Mouse (Mus musculus) stomach, embryonic 15.5 days (tissue): ENCODE measurements around the gene Myrf. TPM values are rescaled to one million over a fixed set of nuclear protein-coding genes. Genes with fewer than 3 reads are reported as not detected.

Experiments used
- ATAC-seq: fragments of 200-750 bp; cut with Nextera tagmentation; 2 replicates; pipeline ENCODE4 v1.8.0; 2017; ENCODE audit warnings: low read depth, moderate number of reproducible peaks, moderate TSS enrichment; ENCODE audit not compliant: insufficient read depth, low FRiP score
- H3K27ac ChIP-seq: fragments of 300-500 bp; sonication (generic); 2 replicates; pipeline ENCODE4 v1.5.1; 2015; ENCODE audit warnings: mild to moderate bottlenecking, inconsistent platforms
- H3K27me3 ChIP-seq: fragments of 300-500 bp; sonication (generic); replicated peaks from 2 replicates; pipeline ENCODE4 v1.6.1; 2015; ENCODE audit warnings: inconsistent platforms
- H3K36me3 ChIP-seq: fragments of 300-500 bp; sonication (generic); 2 replicates; pipeline ENCODE4 v1.6.1; 2015; ENCODE audit warnings: inconsistent platforms
- H3K4me1 ChIP-seq: fragments of 300-500 bp; sonication (generic); 2 replicates; pipeline ENCODE4 v1.6.1; 2015; ENCODE audit warnings: inconsistent platforms
- H3K4me2 ChIP-seq: fragments of 300-500 bp; sonication (generic); 2 replicates; pipeline ENCODE4 v1.6.1; 2015; ENCODE audit warnings: mild to moderate bottlenecking, inconsistent platforms
- H3K4me3 ChIP-seq: fragments of 300-500 bp; sonication (generic); replicated peaks from 2 replicates; pipeline ENCODE4 v1.5.1; 2015; ENCODE audit warnings: inconsistent platforms
- H3K9ac ChIP-seq: fragments of 300-500 bp; sonication (generic); 2 replicates; pipeline ENCODE4 v1.6.1; 2015; ENCODE audit warnings: inconsistent platforms
- H3K9me3 ChIP-seq: fragments of 300-500 bp; sonication (generic); 2 replicates; pipeline ENCODE4 v1.6.1; 2016; ENCODE audit warnings: inconsistent platforms
- WGBS: fragments of 180-500 bp; shearing (Covaris S2); methylation state at CpG from one replicate; pipeline ENCODE4 v1.1.7; 2015; 5-methylcytosine and 5-hydroxymethylcytosine counted together
- polyA plus RNA-seq: library from polyadenylated mRNA; unstranded; fragments of >200 nt; fragmentation: Nextera tagmentation; extraction: Ambion mirVana; gene quantifications from 2 replicates; pipeline ENCODE4 v1.2.1, GENCODE M21; 2015

Myrf gene
- polyA plus RNA-seq, result 17.5 and 17.8 TPM in 2 replicates

DNA sequence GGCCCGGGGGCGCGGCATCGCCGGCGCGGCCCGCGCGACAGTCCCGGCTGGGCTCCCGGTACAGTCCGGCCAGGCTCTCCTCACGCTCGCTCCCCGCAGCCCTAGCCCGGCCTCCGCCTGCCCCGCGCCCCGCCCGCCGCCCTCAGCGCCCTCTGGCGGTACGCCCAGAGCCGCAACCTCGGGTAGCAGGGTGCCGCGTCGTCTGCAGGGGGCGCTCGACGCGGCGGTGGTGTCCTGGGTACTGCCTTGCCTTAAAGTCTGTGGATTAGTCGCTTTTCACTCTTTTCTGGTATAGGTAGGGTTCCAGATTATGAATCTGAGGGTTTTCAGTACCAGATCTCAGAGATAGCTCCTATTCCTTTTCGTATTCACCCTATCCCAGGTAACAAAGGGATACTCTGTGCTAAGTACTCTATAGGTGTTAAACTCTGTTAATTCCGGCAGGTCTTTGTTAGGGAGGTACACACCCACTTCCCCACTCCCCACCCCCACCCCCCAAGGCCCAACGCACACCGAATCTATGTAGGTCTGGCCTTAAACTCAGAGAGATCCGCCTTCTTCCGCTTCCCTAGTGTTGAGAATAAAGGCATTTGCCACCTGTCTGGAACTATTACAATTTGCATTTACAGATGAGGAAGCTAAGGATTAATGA, at the start of gene Myrf:
Gene Myrf (minus strand): TSS at position 95 of the 652 bp plus-strand sequence.
- Histone ChIP-seq H3K9ac (peak within 1 kb of the TSS; percentile 49), H3K4me3 (peak within 1 kb of the TSS; percentile 56), H3K27ac (peak within 1 kb of the TSS; percentile 62), H3K4me2 (peak within 1 kb of the TSS; percentile 90), H3K9me3 (no peaks in the 10 kb centered on the region), H3K36me3 (no peaks in the 10 kb centered on the region), H3K27me3 (no peaks in the 10 kb centered on the region), H3K4me1 (peaks cover 26% of the 10 kb centered on the region)
- 6% methylated on average over 43 of the region's 43 CpGs for WGBS
- ATAC-seq, result peak; percentile 85

DNA sequence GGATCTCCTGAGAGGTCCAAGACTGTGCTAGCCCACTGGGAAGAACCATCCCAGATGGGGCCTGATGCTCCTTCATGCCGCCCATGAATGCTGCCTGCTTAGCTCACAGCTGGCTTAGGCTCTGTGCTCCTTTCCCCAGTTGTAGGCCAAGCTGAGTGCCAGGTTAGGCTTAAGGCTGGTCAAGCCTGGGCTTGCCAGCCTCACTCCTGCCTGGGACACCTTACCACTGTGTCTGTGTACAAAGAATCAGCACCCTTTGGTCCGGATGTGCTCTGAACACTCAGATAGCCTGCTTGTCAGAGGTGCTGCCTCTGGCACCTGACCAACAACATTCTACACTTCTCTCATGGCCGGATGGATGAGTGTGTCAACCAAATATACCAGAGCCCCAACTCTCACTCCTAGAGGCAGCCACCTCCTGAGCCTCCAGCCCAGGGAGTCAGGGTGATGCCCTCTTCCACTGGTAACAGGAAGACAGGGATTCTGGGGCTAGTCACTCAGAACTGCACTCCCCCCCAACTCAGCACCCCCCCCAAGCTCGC, 49.1 kb upstream of the Myrf start:
- Histone ChIP-seq H3K27me3 (no peaks in the 10 kb centered on the region), H3K4me2 (no peak overlapping the region), H3K9ac (no peak overlapping the region), H3K27ac (peak overlapping the region; percentile 32; the same call in 1 of the 2 replicates), H3K4me1 (peaks cover 60% of the 10 kb centered on the region), H3K36me3 (no peaks in the 10 kb centered on the region), H3K9me3 (no peaks in the 10 kb centered on the region), H3K4me3 (no peak overlapping the region)
- no peak for ATAC-seq
- 61% methylated on average over 4 of the region's 4 CpGs for WGBS

DNA sequence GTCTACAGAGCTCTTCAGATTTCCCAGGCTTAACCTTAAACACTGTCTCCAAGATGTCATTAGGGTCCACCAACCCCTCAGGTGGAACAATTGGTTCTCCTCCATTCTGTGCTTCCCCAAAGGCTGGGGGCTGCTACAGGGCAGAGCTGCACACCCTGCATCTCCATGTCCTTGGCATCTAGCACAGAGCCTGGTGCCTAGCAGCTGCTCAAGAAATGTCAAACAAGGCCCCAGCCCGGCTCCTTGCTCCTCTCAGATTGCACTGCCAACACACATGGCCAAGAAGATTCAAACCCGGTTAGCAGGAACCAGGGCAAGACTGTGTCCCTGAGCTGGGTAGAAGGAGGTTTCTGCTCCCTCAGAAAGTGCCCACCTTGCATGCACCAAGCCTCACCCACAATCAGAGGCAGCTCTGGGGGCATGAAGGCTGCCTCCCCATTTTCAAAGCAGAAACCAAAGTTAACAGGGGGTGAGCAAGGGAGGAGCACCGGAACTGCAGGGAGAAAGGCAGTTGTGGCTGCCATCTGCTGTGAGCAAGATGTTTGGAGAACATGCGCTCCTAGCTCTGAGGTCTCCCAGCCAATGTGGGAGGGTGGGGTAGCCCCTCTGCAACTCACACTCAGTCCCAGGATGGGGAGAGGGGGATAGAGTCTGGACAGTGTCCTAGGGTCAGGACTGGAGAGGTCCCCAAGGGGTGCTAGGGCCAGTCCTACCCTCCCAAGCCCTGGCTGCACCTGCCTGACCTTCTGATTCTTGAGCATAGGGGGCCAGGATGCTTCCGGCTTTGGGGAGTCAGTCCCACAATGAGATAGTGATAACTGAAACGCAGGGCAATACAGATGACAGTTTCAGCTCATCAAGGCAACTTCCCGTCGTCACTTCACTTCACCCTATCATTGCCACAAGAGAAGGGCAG, 47.8 kb upstream of the Myrf start:
- WGBS, result 75% methylated on average over 8 of the region's 8 CpGs
- Histone ChIP-seq H3K9ac (no peak overlapping the region), H3K4me2 (no peak overlapping the region), H3K9me3 (no peaks in the 10 kb centered on the region), H3K4me3 (no peak overlapping the region), H3K27ac (0 out of 2 replicates have a peak overlapping the region, but pooled peaks have one; percentile 3), H3K27me3 (no peaks in the 10 kb centered on the region), H3K4me1 (peaks cover 54% of the 10 kb centered on the region), H3K36me3 (no peaks in the 10 kb centered on the region)
- ATAC-seq, result no peak

DNA sequence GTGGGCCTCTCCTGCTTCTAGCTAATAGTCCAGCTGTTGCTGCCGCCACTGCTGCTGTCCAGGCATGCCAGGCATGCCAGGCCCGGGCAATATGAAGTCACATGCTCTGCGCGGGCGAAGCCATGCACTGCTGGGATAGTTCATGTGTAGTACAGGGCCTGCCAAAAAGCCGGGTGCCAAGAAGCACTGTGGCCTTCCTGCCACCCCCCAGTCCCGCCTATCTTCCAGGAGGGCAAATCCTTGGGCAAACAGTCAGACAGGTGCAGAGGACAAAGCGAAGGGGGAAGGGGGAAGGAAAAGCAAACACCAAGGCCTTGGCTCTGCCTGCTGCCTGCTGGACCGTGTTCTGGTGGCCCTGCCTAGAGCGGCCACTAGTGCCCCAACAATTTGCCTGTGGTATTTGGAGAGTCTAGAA, 45.9 kb upstream of the Myrf start:
- no peak overlapping the region for H3K4me3 ChIP-seq
- WGBS, result 65% methylated on average over 10 of the region's 10 CpGs
- ATAC-seq, result peak; percentile 56
- H3K4me1 ChIP-seq, result peaks cover 42% of the 10 kb centered on the region
- no peaks in the 10 kb centered on the region for H3K9me3 ChIP-seq
- H3K27me3 ChIP-seq, result no peaks in the 10 kb centered on the region
- no peak overlapping the region for H3K4me2 ChIP-seq
- H3K36me3 ChIP-seq, result no peaks in the 10 kb centered on the region
- no peak overlapping the region for H3K9ac ChIP-seq
- peak overlapping the region; percentile 71 for H3K27ac ChIP-seq

DNA sequence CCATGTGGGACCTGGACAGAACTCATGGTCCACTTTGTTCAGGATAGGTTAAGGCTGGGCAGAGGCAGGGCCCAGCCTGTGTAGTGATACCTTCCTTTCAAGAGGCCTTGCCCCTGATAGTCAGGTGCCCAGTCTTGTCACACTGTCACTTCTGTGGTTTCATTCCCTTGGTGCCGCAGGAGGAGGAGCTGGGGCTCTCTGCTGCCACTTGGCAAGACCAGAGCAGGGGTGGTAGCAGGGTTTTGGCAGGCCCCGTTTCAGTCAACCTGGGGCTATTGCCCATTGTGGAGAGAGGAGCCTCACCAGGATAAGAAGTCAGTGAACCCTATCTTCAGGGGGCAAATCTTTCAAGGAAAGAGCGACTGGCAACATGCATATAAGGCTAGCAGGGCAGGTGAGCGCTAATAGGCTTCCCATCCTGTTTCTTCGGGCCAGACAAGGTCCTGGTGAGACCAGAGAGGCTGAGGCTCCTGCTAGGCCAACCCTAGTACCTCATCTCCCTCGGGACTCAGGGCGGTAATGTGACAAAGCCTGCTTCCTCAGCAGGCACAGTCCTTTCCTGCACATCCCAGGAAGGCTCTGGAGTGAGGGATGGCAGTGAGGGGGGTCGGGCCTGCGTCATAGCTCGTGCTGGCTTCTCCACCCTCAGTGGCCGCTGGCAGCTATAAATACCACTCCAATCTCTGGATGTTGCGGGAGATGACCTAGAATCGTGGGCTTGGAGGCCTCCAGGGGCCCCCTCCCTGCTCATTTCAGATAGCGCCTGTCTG, 40.4 kb upstream of the Myrf start:
- no peak for ATAC-seq
- H3K9ac ChIP-seq, result no peak overlapping the region
- H3K4me2 ChIP-seq, result no peak overlapping the region
- WGBS, result 63% methylated on average over 14 of the region's 14 CpGs
- H3K4me1 ChIP-seq, result peaks cover 41% of the 10 kb centered on the region
- H3K36me3 ChIP-seq, result no peaks in the 10 kb centered on the region
- H3K27ac ChIP-seq, result no peak overlapping the region
- H3K4me3 ChIP-seq, result no peak overlapping the region
- H3K27me3 ChIP-seq, result no peaks in the 10 kb centered on the region
- no peaks in the 10 kb centered on the region for H3K9me3 ChIP-seq

DNA sequence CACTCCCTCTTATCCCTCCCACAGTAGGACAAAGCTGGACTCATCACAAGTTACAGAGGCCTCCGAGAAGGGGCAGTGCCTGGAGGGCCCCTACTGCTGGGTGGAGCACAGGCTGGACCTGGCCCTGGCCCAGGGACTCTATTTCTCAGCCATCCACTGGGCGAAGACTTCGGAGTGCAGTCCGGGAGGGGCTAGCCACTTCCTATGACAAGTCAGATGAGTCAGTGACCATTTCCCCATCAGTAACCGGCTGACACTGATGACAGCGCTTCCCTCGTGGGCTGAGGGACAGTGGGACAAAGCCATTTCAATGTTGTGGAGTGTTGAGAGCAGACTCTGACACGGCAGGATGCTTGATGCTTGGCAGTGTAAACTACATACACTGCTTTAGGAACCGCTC, 39.1 kb upstream of the Myrf start:
- H3K9ac ChIP-seq, result no peak overlapping the region
- H3K36me3 ChIP-seq, result no peaks in the 10 kb centered on the region
- H3K4me1 ChIP-seq, result peaks cover 40% of the 10 kb centered on the region
- H3K27ac ChIP-seq, result no peak overlapping the region
- H3K4me3 ChIP-seq, result no peak overlapping the region
- no peak for ATAC-seq
- H3K27me3 ChIP-seq, result no peaks in the 10 kb centered on the region
- H3K4me2 ChIP-seq, result no peak overlapping the region
- no peaks in the 10 kb centered on the region for H3K9me3 ChIP-seq
- whole genome bisulfite sequencing, result 75% methylated on average over 9 of the region's 9 CpGs

DNA sequence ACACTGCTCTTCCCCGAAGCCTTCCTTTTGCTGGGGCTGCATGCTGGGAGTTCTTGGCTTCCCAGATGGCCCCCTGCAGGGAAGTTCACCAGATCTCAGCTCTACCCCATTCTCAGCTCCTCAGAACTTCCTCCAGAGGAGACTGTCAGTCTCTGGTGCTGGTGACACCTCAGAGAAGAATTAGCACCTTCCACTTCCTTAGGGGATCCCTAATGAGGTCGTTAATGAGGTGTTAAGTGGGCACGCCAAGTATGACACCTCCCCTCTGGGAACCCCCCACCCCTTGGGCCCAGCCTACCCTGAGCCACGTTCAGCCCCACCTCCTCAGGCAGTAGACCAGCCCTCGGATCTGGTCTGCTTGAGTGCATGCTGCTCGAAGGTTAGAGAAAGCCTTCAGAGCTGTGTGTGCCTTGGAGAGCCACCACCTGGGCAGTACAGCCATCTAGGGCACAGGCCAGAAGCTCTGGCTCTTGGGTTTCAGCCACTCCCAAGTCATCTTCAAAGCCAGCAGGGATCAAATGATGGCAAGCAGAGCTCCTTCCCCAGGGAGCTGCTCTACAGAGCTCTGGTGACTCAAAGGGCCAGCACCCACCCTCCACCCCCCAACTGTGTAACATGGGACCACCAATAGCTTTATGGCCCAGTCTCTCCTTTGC, 38.2 kb upstream of the Myrf start:
- Histone ChIP-seq H3K9me3 (no peaks in the 10 kb centered on the region), H3K4me2 (no peak overlapping the region; the same call in 1 of the 2 replicates), H3K4me3 (no peak overlapping the region), H3K4me1 (peaks cover 45% of the 10 kb centered on the region), H3K36me3 (no peaks in the 10 kb centered on the region), H3K9ac (no peak overlapping the region), H3K27me3 (no peaks in the 10 kb centered on the region), H3K27ac (peak overlapping the region; percentile 93)
- ATAC-seq, result no peak
- WGBS, result 34% methylated on average over 6 of the region's 6 CpGs

DNA sequence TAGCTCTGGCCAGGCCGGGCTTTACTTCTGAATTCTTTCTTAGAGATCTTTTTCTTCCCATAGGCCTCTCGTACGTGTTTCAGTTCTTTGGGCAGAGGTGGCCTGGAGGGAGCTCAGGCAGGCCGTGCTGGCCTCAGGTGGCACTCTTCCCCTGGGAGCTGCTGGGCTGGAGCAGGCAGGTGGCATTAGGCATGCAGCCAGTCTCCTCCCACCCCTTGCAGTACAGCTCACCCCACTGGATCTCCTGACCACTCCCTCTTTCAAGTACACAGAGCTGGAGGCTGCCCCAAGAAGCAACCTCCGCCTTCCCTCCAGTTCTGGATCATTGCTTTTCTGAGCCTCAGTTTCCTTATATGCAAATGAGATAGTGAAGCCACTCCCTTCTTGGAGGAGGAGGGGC, 37.2 kb upstream of the Myrf start:
- WGBS, result 42% methylated on average over 5 of the region's 5 CpGs
- H3K9ac ChIP-seq, result no peak overlapping the region
- peak; percentile 92 for ATAC-seq
- no peaks in the 10 kb centered on the region for H3K9me3 ChIP-seq
- H3K27me3 ChIP-seq, result no peaks in the 10 kb centered on the region
- H3K36me3 ChIP-seq, result no peaks in the 10 kb centered on the region
- peaks cover 53% of the 10 kb centered on the region for H3K4me1 ChIP-seq
- peak overlapping the region; percentile 40 for H3K4me2 ChIP-seq
- no peak overlapping the region for H3K4me3 ChIP-seq
- peak overlapping the region; percentile 93 for H3K27ac ChIP-seq

DNA sequence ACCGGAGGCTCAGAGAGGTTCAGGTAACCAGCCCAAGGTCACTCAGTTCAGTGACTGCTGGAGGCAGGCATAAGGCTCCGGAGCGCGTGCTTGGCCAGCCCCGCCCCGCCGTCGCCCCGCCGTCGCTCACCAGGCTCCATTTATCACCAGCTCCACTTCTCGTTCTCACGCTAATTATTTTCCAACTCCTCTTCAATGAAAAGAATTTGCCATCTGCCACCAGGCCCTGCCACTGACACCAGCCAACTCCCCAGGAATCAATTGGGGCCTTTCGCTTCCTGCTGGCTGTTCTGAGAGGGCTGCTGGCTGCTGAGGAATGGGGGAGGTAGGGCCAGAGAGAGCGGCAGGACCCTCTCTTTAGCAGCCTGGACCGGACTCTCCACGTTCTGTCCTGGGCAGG, 36.8 kb upstream of the Myrf start:
- H3K27ac ChIP-seq, result peak overlapping the region; percentile 93
- ATAC-seq, result peak; percentile 32; the same call in 1 of the 2 replicates
- no peaks in the 10 kb centered on the region for H3K36me3 ChIP-seq
- WGBS, result 21% methylated on average over 17 of the region's 17 CpGs
- peak overlapping the region; percentile 22; the same call in 1 of the 2 replicates for H3K9ac ChIP-seq
- H3K4me1 ChIP-seq, result peaks cover 57% of the 10 kb centered on the region
- no peak overlapping the region for H3K4me3 ChIP-seq
- no peaks in the 10 kb centered on the region for H3K9me3 ChIP-seq
- H3K4me2 ChIP-seq, result peak overlapping the region; percentile 40
- H3K27me3 ChIP-seq, result no peaks in the 10 kb centered on the region

DNA sequence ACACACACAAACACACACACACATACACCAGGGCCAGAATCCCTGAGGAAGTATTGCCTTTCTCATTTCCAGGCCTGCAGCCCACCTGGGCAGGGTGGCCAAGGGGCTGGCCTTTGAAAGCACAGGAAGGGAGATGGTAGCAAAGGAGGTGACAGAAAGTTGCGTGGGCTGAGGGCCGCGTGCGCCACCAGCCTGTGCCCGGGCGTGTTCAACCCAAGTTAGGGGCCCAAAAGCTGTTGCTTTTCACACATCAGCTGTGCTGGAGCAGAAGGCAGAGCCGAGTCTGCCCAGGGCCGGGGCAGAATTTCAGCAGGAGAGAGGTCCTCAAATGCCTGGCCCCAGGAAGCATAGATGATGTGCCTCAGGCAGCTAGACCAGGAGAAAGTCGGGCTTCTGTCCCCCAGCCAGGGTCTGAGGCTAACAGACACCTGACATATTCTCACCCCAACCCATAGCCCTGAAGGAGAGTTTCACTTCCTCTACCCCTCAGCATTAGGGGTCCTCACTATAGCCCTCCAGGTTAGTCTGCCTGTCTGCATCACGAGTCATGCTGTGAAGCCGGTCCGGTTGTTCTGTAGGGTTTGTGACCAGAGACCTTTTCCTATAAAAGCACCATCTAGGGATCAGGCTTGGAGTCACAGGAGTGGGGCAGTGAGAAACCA, 36.1 kb upstream of the Myrf start:
- peak overlapping the region; percentile 93 for H3K27ac ChIP-seq
- peak overlapping the region; percentile 40; the same call in 1 of the 2 replicates for H3K4me2 ChIP-seq
- 64% methylated on average over 12 of the region's 12 CpGs for WGBS
- no peak overlapping the region for H3K4me3 ChIP-seq
- H3K9ac ChIP-seq, result no peak overlapping the region
- H3K4me1 ChIP-seq, result peaks cover 60% of the 10 kb centered on the region
- no peak for ATAC-seq
- H3K36me3 ChIP-seq, result no peaks in the 10 kb centered on the region
- H3K9me3 ChIP-seq, result no peaks in the 10 kb centered on the region
- no peaks in the 10 kb centered on the region for H3K27me3 ChIP-seq

DNA sequence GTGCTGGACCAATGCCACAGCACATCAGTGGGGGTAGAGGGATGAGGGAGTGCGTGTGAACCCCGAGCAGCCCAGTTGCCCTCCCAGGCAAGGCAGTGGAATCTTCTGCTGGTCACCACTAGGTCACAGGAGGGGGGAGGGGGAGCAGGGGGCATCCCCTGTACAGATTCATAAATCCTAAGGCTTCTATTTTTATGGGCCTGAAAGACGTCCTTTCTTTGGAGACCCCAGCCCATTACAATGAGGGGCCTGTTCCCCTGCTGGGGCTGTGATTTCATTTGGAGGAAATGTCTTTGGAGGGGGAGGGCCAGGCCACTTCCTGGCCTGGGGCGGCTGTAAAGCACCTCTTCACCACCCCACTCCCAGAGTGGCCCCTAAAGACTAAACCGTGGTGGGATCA, 33.5 kb upstream of the Myrf start:
- H3K9ac ChIP-seq, result no peak overlapping the region
- no peak overlapping the region for H3K27ac ChIP-seq
- H3K4me2 ChIP-seq, result no peak overlapping the region
- H3K27me3 ChIP-seq, result no peaks in the 10 kb centered on the region
- H3K4me1 ChIP-seq, result peaks cover 52% of the 10 kb centered on the region
- no peaks in the 10 kb centered on the region for H3K36me3 ChIP-seq
- no peak overlapping the region for H3K4me3 ChIP-seq
- ATAC-seq, result no peak
- H3K9me3 ChIP-seq, result no peaks in the 10 kb centered on the region
- 39% methylated on average over 5 of the region's 5 CpGs for WGBS
